Mouse (Mus musculus): ENCODE data around the gene Acbd4.

Gene Acbd4

DNA sequence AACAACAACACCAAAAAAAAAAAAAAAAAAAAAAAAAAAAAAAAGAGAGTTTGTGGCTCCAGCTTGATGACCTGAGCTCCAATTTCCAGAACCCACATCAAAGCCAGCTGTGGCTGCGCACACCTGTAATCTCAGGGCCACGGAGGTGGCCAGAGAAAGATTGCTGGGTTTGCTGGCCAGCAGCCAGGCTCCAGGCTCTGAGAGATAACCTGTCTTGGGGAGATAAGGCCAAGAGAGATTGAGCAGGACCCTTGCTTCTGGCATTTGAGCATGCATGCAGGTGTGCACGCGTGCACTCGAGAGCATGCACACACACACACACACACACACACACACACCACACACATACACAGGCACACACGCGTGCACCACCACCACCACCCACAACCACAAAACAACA lies 8.2 kb upstream of the Acbd4 start:
- DNase-seq (ENCODE audit: low spot score) = no peak

DNA sequence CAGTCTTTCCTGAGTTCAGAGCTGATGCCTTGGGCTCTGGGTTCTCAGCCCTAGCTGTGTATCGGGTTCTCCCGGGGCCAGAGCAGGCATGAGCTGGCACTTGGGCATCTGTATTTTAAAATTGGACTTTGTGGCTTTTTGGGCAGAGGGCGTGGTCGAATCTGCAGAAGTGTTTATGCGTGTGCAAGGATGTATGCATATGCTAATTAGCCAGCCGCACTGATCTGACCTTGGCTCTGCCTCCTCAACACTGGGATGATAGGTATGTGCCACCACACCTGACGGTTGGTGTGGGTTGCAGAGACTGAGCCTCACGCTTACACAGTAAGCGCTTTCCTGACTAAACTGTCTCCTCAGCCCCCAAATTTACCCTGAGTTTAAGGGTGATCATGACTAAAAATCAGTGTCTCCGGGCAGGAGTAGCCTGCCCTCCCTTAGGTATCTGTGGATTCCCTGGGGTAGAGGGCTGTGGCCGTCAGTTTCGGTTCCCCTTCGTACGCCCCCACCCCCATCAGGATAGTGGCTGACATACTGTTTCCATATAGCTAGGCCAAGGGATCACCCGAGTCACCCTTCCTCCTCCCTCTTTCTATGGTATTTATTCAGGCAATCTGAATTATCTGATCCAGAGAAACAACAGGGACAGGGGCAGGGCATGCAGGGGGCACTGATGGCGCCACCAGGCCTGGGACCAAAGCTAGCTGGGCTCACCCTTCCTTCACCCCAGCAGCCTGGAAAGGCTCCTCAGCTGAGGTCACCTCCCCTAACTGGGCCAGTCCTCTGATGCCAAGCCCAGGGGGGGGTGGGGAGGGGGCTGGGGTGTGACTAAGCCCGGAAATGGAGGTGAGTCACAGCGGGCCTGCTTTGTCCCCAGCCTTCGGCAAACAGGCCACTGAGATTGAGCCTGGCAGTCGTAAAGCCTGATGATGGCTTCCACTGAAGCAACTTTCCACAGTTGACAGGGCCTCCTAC lies 7.3 kb upstream of the Acbd4 start:
- no peak for DNase-seq (ENCODE audit: low spot score)

DNA sequence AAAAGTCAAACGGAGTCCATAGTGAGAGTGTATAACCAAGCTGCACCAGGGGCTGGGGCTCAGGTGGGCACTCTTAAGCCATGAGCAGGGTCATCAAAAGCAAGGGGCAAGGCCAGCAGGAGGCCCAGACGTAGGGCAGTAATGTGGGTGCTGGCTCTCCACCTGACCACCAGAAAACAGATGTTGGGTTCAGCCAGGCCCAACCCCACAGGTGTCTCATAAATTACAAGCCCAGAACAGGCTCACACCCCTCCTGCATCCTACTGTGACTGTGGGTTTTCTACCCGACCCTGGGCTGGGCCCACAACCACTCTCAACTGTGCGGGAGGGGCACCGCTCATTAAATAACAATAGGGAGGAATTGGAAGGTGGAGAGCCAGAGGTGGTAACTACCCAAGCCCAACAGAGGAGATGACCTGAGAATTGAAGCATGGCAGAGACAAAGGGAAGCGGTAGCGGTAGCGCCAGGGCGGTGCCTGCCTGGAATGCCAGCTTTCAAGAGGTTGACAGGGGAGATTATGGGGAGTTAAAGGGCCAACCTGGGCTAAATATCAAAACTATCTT lies 6.3 kb upstream of the Acbd4 start:
- DNase-seq (ENCODE audit: low spot score) = no peak

DNA sequence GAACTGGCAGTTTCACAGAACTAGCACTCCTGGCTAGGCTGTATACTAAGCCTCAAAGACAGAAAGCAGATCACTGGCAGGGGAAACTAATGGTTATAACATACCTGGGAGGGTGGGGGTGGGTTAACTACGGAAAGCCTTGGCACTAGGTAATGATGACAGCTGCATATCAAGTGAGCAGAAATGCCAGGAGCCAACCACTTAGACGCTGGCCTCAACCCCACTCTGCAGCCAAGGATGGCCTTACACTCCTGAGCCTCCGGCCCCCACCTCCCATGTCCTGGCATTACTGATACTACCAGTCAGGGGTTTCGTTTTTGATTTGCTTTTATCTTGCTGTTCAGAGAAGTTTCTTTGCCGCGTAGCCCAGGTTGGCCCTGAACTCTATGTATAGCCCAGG lies 5.7 kb upstream of the Acbd4 start:
- DNase-seq (ENCODE audit: low spot score) = no peak

DNA sequence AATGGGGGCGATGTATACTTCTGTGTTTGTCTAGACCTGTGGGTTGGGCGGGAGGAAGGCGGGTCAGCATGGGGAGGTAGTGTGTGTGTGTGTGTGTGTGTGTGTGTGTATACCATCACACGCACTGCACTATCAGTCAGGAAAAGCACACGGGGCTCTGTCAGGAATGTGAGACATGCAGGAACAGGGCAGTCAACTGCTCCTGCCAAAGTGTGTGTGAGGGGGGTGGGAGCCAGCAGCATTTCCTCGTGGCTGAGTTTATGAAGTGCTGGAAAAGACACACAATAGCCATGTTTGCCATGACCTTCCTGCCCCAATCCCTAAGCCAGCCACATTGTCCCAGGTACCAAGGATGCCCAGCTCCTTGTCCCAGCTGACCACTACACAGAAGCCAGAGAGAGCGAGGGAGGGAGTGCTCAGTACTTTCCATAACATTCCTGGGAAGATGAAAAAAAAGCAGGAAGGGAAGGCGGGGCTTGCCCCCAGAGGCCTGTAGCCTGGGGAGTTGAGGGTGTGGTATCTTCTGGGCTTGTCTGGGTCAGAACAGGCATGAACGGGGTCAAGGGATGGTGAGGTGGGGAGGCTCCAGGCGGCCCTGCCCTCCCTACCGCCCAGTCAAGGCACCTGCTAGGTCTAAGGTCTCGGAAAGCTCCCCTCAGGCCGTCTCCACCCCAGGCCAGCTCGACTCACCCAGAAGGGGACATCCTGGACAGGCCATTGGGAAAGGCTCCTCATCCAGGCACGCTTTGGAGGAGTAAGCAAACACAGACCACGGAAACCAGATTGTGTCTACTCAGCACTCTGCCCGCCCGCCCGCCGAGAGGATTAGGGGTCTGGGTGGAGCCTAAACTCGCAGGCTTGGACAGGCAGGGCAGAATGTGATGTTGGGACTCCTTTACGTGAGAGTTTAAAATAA lies 4.2 kb upstream of the Acbd4 start:
- DNase-seq (ENCODE audit: low spot score) = peak; percentile 87

DNA sequence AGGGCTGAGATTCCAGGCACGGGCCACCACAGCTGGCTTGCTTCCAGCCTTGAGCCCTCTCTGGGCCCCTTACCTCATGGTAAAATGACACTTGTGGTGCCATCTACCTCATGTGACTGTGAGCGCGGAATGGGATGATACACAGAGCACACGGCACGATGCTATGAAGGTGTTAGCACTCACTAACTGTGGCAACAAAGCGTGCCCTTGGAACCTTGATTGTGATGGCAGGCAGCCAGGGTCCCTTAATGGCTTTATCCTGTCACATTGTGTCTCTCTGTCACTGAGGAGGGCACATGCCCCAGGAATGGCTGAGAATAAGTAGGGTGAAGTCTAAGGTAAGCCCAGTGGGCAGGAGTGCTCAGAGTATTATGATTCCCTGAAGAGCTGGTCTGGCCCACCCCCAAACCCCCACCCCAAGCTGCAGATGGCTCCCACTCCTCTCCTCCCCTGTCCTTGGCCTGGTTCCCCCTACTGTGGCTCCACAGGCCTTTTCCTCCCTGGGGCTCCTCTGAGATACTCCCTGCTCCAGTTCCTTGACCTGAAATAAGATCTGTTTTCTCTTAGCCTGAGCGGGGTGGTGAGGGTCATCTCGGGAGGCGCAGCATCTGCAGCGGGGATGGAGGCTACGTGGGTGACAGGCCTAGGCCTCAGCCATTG lies 2.8 kb upstream of the Acbd4 start:
- DNase-seq (ENCODE audit: low spot score) = no peak

DNA sequence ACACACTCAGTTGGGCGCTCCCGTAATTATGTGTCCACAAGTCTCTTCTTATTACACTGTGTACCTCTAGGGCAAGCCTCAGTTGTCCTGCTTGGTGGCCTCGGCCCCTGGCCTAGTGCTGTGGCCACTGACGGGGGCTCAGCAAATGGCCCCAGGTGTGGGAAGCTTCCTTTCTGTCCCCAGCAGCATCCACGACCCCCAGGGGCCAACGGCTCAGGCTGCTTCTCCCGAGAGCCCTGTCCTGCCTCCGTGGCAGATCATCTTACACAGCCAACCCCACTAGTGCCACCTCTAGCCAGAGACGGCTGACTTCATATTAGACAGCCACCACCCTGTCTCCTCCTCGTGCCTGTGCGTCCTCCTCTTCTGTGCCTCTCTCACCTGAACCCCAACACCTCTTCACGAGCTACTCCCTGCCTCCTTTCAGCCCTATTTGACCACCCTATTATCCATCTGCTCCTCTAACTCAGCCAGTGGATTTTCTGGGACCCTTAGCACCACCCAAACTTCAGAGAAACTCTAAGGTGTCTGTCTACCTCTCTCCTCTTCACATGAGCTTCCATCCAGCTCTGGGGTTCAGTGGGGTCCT lies 2.0 kb upstream of the Acbd4 start:
- no peak for DNase-seq (ENCODE audit: low spot score)

DNA sequence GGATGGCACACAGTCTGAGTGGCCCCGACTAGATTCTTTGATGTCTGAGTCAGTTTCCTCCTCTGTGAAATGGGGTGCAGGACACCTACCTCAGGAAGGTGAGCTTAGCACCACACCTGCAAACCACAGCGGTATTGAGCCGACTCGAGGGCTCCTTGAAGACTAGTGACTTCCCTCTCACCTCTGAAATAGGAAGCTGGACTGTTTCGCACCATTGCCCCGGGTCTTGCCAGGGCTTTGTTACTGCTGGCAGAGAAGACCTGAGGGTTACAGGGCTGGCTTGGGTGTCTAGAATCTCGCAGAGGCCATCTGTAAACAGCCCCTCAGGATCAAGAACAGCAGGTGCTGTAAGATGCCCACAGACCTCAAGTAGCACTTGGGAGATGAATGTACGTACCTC lies 1.1 kb upstream of the Acbd4 start:
- DNase-seq (ENCODE audit: low spot score) = no peak

DNA sequence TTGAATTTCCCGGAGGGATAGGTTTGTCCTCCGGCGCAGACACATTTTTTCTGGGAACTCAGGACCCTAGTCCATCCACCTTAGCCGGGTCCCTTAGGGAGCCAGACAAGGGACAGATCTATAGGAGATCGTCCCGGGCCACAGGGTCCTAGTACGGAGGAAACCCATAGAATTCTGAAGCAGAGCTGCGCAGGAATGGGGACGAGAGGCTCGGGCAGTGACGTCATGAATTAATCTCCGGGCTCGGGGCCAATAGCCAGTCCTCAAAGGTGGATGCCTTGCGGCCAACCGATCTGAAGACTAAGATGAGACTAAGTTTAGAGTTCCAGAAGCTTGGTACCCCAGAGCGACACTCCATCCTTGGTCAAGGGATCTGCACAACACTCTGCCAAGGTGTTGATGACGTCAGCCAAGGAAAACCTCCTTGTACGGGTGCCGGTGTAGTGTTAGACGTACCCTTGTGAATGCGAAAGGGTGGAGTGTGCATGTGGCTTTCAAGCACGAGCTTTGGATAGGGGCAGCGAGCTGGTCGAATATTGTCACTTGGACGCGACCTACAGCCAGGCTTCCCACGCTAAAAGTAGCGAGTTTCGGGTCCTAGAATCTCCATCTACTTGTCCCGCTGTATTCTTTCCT lies 502 bp downstream of the Acbd4 start:
- DNase-seq (ENCODE audit: low spot score) = peak; percentile 65

DNA sequence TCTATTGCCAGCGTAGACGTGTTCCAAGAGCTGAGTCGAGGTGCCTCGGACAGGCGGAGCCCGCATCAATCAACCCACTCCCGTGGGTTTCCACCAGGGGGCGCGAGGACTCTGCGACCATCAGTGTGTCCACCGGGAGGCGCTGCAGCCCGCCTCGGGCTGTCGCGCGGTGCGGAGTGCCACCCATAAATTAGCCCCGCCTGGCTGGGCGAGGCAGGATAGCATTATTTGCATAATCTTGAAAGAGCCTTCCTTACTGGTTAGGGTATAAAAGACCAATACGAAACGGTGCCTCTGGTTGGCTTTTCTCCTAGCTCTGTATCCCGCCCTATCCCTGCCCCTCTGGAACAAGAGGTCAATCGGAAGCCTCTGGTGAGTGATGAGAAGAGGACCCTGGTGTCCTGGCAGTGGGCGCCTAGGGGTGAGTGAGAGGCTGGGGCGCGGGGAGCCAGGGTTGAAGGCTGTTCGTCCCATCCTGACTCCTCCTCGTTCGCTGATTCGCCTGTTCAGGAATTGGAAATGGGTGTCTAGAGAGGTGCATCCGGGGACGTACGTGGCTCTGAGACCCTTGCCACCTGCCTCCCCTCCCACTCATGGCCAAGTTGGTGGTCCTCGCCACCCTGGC lies 1.4 kb downstream of the Acbd4 start:
- DNase-seq (ENCODE audit: low spot score) = peak; percentile 96

DNA sequence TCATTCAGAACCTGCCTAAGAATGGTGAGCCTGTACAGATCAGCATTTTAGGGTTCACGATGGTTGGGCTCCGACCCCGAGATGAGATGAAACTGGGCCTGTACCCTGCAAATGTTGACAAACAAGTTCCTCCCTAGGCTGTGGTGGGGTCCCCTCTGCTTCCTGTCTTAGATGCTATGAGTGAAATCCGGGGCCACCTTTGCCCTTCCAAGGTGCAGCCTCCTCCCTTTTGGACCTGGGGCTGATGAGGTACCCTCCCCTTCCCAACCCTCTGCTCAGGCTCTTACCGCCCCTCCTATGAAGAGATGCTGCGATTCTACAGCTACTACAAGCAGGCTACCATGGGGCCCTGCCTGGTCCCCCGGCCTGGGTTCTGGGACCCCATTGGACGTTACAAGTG lies 2.1 kb downstream of the Acbd4 start:
- no peak for DNase-seq (ENCODE audit: low spot score)

DNA sequence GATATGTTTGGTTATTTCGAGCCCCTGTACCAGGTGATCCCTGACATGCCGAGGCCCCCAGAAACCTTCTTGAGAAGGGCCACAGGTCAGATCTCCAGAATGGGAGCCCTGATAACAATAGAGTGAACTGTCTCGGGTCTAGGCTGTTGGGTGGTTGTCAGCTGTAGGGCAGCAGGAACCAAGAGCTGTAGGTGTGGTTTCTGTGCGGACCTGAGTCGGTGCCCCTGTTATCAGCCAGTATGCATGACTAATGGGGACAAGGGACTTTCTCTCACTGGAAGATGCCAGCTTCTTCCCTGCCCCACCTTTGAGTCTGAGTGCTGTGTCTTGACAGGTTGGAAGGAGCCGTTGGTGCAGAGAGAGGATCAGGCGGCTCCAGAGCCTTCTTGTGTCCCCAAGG lies 3.0 kb downstream of the Acbd4 start:
- no peak for DNase-seq (ENCODE audit: low spot score)

DNA sequence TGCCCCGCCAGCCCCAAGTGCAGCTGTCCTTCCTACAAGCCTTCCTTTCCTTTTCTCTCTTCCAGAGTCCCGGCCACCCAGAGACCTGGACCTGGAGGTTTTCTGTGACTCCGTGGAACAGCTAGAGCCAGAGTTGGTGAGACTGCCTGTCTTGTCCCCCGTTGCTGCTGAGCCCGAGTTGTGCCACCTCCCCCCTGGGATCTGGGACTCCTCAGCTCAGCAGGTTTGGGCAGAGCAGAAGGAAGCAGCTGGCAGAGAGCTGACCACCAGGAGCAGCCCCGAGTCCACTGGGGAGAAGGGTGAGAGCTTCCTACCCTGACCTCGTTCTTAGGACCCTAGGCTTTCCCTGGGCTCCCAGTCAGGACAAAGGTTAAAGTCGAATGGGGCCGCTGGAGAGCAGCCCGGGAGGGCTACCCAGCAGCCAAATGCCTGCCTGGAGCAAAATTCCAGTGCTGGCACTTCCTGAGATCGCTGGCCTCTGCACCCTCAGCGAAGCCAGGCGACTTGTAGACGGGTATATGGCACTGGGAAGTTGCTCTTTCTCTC lies 3.8 kb downstream of the Acbd4 start:
- peak; percentile 71 for DNase-seq (ENCODE audit: low spot score)

DNA sequence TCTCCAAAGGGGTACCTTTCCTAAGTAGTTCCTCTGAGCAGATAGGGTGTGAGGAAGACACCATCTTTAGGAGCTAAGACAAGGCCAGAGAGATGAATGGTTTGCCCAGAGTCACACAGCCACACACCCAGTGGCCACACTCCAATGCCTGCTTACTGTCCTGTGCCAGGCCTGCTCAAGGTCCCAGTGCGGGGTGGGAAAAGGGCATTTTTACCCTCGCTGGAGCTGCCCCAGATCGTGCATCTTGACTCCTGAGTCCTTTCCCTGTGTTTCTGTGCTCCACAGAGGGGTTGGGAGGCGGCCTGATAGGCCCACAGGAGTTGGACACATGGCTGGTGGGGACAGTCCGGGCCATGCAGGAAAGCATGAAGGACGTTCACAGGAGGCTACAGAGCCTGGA lies 4.3 kb downstream of the Acbd4 start:
- DNase-seq (ENCODE audit: low spot score) = no peak

DNA sequence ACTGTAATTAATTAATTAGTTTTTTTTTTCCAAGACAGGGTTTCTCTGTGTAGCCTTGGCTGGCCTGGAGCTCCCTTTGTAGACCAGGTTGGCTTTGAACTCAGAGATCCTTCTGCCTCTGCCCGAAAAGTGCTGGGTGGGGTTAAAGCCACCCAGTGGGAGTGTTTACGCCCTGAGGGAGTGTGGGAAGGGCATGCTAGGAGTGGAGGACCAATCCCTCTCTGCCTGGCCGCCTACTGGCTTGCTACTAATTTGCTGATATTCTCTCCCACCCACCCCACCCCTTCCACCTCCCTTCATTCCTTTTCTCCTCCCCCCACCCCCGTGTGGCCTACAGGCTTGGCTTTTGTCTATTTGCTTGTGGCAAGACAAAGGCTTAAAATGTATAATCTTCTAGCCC lies 4.9 kb downstream of the Acbd4 start:
- no peak for DNase-seq (ENCODE audit: low spot score)

DNA sequence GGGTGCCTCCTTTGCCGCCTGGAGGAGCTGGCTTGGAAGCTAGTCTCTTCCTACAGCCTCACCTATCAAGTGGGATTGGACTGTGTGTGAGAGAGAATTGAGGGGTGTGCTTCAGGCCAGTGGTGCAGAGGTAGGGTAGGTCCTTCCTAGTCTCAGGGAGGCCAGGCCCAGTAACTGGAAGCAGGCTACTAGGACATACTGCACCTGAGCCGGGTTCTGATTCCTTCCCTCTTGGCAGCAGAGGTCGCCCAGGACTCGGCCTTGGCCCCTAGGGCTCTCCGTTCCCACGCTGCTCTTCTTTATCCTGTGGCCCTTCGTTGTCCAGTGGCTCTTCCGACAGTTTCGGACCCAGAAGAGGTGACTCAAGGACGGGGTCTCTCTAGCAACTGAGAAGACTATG lies 9.8 kb downstream of the Acbd4 start:
- DNase-seq (ENCODE audit: low spot score) = no peak

DNA sequence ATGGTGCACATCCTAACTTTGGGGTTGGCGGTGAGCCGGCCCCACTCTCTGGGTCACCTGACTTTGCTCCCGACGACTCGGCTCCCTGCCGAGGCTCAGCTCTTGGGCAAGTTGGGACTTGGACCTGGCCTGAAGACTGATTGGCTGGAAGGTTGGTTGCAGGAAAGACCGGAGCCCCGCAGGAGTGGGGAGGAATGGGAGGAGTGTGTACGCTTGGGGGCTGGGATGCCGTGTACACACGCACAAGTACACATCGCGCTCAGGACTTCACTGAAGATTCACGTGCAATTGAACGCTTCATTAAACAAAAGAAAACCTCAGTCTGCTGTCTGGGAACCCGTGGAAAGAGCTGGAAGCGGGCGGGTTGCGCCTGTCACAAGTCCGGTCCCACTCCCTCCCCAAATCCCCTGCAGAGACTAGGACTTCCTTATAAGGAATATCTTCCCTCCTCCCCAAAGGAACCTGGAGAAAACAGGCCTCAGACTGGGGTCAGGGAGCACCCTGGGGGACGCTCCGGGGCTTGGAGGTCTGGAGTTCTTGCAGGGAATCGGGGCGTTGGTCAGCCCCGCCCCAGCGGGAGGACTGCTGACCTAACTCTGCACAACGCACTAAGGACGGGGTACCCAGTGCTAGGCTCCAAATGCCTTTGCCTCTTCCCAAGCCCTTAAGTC lies 10.5 kb downstream of the Acbd4 start:
- peak; percentile 85 for DNase-seq (ENCODE audit: low spot score)

DNA sequence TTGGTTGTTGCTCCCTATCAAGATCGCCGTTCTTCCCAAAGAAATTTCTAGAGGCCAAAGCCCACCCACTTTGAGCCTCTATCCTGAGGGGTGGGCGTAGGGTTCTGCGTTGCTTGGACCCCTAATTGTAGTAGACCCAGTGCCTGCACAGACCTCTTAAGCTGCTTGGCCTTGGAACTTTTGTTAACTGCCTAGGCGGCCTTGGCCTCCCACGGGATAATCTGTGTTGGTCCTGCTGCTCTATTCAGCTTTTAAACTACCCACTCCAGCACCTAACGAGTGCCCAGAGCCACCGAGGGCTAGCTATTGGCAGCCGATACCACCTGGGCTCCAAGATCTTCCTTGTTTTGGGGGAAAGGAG lies 11.1 kb downstream of the Acbd4 start:
- DNase-seq (ENCODE audit: low spot score) = no peak

DNA sequence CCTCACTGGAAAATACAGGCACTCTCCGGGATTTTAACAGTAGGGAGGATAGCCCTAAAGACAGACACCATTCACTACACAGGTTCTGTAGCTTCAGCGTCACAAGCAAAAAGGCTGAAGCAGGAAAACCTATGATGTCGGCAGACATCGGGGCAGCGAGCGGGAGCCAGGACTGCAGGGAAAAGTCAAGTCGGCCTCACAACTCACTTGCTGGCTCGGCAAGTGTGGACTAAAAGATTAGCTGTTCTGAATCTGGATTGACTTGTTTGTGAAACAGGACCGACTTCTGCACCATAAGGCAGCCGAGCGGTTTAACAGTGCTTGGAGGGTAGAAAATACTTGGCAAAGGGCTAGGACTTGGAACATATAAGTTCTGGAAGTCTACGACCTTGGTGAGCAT lies 11.5 kb downstream of the Acbd4 start:
- no peak for DNase-seq (ENCODE audit: low spot score)

DNA sequence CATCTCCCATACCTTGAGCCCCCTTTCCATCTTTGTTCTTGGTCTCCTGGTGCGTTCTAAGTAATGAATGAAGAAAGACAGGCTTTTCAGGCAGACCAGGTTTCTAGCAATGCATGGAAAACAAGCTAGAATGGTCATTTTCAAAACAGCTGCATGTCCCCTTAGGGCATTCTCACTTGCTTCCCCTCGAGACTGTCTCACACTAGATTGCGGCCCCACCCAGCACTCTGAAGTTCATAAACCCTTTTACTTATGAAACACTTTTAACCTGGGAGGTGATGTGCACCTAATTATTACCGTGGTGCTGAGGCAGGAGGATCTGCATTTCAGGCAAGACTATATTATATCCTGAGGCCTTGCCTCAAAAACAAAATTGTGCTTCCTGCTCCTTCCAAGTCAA lies 12.3 kb downstream of the Acbd4 start:
- no peak for DNase-seq (ENCODE audit: low spot score)
